Mouse (Mus musculus): ENCODE measurements around the gene Snx12.

- TF ChIP-seq POLR2A (IDR thresholded peaks at IDR 0.05; ENCODE audit: borderline replicate concordance, extremely low read depth, insufficient read depth, insufficient read length, poor library complexity, severe bottlenecking) = no peak
- TF ChIP-seq CTCF (IDR thresholded peaks at IDR 0.05; ENCODE audit: borderline replicate concordance, extremely low read depth, insufficient read depth, insufficient read length) = no peak
Observed at GRCm38 (mm10) chrX:101189285-101189684, 33.1 kb downstream of the Snx12 start.
